Mouse (Mus musculus): ENCODE results near the gene Tmem139.

DNA sequence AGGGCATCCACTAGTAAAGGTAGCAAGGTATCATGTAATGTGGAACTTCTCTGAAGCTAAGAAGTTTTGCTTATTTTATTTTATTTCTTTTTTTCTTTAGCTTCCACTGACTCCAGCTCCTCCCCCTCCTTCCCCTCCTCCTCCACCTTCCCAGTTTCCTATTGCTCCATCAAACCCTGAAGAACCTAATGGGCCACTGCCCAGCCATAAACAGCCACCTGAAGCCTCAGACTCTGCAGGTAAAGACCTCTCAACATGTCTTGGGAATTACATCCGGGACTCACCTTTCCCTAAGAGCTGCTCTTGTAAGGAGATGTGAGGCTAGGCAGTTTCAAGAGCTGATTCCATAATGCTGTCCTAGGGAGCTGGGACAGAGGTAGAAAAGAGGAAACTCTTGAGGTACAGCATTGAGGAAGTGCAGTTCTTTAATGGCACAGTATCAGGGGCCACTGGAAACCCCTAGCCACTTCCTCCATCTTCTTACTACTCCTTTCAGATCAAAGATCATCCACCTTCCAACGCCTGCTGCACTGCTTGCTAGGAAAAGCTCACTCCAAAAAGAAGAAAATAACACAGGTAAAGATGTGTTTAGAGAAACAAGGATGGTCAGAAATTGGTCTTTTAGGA is 48.8 kb downstream of the Tmem139 start:
- no peak for TF ChIP-seq CTCF (conservative IDR thresholded peaks at IDR 0.05; ENCODE audit: low read length)
- TF ChIP-seq NANOG (IDR thresholded peaks at IDR 0.05; ENCODE audit: borderline replicate concordance, low read length), result no peak

Data from E14TG2a.4 (cell line).